Mouse (Mus musculus) urinary bladder, postnatal 4 days (tissue): Measurements from ENCODE around the gene Rgs21.

Source experiments
- DNase-seq, 2 experiments: peaks; one replicate each; pipeline ENCODE4 v3.0.0; 2021 to 2022; ENCODE audit warnings: low spot score in 2 of 2

Gene Rgs21

DNA sequence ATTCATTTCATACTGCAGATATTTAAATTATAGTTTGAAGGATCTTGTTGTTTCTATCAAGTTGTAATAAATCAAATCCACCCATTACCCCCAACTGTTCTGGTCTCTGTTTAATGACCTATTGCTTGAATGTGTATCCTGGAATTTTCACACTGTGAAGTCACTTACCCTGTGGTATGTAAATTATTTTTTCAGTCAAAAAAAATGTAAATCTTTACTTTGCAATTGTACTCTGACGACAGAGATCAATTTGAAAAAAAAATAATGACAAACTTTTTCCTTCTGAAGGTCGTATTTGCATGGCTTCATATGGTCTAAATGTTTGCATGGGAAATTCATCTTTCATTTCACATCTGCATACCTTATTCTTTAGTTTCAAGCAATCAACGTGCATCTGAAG lies at the start of gene Rgs21:
Rgs21 (minus strand) TSS at position 101 of the 400 bp plus-strand sequence.
- no peak for DNase-seq

DNA sequence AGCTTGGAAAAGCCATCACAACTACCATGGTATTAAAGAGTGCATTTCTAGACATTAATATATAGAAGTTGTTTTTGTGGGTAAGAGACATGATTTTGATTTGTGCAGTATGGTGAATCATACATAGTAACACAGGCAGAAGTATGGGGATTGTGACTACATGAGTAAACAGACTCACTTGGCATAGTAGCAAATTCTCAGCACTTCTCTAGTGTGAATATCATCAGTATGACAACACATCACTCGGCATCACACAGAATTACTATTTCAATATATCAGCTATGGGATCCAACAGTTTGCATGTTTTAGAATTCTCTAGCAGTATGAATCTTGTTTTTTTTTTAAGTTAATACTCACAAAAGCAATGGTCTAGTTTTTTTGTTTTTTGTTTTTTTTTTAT lies 36.6 kb upstream of the Rgs21 start:
- no peak for DNase-seq

DNA sequence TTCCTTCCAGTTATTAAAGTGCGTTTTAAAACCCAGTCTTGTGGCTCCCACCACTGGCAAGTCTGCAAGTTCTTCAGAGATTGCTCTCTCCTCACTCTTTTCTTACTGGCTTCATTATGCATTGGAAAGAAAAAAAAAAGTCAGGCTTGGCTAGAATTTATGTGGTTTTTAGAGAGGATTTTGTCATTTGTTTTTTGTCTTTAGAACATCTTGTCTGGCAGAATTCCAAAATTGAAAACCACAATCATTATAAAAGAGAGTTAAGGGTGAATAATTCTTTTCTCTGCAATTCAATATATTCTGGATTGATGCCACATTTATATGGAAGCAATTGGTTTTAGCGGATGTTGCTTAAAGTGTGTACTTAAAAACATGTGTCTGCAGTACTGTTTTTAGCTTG lies 35.5 kb upstream of the Rgs21 start:
- no peak for DNase-seq

DNA sequence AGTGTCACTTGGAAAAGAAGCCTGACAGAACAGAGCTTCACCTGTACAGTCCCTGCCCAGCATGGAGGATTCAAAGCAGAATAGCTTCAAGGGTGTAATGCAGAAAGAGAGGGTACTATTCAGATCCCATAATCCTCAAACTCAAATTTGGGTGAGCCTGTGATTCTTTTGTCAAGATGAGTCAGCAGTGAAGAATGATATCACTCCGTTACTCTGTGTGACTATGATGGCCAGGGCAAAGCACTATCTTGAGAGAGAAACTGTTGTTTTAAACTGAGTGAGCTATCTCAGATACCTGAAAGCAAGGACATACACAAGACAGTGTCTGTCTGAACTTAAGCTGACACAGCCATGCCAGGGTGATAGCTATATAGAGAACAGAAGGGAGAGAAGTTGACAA lies 11.9 kb upstream of the Rgs21 start:
- DNase-seq = no peak

DNA sequence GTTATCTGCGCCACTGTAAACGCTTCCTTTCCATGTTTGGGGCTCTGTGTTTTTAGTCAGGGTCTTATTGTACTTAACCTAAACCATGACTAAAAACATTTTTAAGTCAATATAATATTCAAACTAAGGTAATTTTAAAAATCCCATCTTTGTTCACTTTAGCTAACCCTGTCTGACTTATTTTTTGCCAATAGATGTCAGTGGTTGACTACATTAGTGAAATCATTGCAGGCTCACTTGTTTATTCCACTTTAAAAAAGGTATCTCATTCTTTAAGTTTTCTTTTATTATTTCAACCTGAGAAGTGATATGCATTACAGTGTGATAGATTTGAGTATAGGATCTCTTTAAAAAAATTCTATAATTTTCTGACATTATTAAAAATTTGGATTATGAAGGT lies 5.5 kb upstream of the Rgs21 start:
- DNase-seq = no peak

- DNase-seq = no peak
These were observed 2.4 kb upstream of the Rgs21 start for GRCm38 (mm10) chr1:144569905-144570304.

GRCm38 (mm10) chr1:144545142-144545541 lies 22.3 kb downstream of the Rgs21 start:
- no peak for DNase-seq

GRCm38 (mm10) chr1:144544497-144544961 lies 22.9 kb downstream of the Rgs21 start:
- DNase-seq = no peak

- DNase-seq = no peak
These were observed 35.7 kb downstream of the Rgs21 start for GRCm38 (mm10) chr1:144531746-144532145.

DNA sequence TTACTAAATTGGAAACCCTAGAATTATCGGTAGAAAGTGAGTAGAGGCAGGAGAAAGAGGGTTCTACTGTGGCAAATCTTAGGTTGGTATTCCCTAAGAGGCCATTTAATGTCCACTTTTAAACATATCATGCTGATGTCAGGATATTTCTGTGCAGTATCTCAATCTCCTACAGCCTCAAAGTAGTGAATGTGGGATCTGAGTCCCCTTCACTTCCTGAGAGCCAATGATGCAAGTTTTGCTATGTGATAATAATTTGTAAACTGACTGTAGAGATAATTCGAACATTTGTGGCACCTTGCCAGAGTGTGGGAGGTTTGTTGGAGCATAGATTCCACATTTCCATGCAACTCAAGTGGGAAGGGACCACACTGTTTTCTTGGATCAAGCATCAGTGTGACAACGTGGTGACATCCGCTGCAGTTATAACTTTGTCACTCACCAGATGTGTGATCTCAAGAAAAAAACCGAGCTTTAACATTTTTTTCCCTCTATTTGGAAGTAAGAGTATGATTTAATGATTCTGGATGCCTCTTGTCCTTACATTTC lies 49.5 kb downstream of the Rgs21 start:
- DNase-seq = no peak

GRCm38 (mm10) chr1:144502241-144502640 lies 65.2 kb downstream of the Rgs21 start:
- DNase-seq = no peak

DNA sequence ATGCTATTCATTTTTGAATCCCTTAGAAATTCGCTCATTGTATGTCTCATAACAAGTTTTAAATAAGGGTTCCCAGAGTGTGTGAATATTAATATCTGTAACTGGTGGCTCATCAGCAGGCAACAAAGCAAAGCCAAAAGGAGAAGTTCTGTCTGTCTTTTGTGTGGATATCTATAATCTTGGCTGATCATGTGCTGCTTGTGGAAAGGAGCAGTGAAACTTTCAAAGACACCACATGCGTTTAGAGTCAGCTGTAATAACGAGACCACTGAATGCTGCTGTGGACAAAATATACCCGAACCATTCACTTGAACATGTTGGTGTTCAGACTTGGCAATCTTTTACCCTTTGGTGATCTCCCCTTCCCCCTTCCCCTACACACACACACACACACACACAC lies 67.0 kb downstream of the Rgs21 start:
- no peak for DNase-seq

GRCm38 (mm10) chr1:144499719-144500118 lies 67.7 kb downstream of the Rgs21 start:
- DNase-seq = no peak

DNA sequence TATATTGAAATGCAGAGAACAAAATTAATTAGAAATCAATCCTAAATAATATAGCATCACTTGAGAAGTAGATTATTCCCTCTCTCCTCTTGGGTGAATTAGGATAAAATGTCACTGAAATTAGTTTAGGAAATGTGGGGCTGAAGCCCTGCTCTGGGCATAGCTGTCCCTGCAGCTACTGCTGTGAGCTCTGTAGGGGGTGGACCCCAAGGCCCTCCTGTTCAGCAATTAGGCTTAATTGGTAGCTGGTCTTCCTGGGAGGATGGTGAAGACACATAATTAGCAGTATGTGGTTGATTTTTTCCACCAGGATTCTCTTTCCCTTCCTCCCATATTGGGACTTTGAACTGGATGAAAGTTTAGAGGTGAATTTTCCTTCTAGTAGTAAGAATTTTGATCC lies 68.7 kb downstream of the Rgs21 start:
- DNase-seq = no peak

DNA sequence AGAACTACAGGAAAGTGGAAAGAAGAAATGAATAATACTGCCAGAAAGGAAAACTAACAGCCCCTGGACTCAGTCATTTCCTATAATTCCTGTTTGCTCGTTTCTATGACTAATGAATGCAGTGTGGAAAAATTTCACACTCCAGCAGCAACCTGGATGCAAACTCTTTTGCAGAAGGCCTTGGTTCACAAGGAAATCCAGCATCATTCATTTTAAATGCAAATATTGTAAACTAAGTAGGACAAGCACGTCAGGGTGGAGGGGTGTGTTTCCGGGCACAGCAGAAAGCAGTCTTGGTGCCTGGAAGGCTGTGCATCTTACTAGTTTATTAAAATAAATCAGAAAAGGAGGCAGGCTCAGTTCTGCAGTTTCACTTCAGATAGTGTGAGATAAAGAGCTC lies 69.4 kb downstream of the Rgs21 start:
- DNase-seq = no peak

DNA sequence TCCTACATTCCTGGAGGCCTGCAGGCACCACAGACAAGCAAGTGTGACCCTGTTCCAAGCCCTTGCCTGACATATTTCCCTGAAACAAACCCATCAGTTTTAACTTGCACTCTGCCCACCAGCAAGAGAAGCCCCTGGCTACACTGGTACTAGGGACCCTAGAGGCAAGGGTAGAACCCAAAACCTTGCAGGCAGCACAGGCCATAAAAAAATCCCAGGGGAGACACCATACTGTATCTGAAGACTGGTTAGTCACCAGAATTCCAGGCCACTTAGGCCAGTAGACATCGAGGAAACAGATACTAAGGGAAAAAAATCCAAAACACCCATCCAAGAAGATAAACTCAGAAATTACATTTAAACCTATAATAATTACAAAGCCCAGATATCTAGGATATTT lies 74.1 kb downstream of the Rgs21 start:
- DNase-seq = no peak

DNA sequence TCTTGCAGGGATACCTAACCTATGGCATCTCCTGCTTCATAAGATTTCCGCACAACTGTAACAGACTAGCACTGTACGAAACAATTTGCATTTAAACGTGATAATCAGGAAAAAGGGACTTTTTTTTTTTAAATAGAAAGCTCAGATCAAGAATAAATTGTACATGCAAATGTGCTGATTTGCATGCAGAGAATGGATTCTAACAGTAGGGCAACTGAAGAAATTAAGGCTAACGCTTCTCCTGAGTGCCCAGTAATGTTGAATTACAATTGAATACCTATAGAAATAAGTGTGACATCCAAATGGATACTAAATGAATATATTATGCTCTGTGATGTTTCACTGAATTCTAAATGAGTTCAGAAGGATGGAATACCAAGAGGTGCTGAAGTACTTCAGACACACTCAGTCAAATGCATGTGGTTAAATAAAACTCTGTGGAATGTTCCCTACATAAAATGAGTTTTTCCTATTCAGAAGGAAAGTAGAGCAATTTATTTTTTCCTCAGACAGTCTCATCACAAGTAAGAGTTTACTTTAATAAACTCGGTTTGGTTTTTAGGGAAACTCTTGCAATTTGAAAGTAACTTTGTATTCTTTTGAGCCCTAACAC lies 79.1 kb downstream of the Rgs21 start:
- DNase-seq = no peak
